Mouse (Mus musculus): ENCODE measurements around the gene Pmfbp1. TPM values are rescaled to one million over a fixed set of nuclear protein-coding genes. Genes with fewer than 3 reads are reported as not detected.

Gene Pmfbp1
- polyA plus RNA-seq, 1 experiment, result 0.02 TPM

DNA sequence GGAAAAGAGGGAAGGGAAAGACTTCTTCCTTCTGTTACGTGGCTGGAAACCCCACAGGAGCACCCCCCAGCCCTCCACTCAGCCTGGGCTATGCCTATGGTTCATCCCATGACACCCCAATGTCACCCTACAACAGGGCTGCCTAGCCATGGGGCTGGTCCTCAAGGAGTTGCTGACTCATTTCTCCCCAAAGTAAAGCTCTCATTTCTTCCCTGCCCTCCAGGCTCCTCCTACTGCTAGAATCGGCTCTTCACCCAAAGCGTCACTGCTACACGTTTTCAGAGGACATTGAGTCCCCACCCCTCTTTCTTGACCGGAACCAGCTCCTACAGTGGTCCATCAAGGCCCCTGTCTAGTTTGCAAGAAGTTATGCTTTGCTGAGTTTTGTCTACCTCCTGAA, 48.3 kb downstream of the Pmfbp1 start:
- DNase-seq, result no peak
- WGBS, result 67% methylated on average over 5 of the region's 5 CpGs
- TF ChIP-seq CTCF (IDR thresholded peaks at IDR 0.05; ENCODE audit: insufficient read depth, low read length) (no peak), POLR2A (IDR thresholded peaks at IDR 0.05; ENCODE audit: borderline replicate concordance, extremely low read depth, low read depth, low read length) (no peak)

DNA sequence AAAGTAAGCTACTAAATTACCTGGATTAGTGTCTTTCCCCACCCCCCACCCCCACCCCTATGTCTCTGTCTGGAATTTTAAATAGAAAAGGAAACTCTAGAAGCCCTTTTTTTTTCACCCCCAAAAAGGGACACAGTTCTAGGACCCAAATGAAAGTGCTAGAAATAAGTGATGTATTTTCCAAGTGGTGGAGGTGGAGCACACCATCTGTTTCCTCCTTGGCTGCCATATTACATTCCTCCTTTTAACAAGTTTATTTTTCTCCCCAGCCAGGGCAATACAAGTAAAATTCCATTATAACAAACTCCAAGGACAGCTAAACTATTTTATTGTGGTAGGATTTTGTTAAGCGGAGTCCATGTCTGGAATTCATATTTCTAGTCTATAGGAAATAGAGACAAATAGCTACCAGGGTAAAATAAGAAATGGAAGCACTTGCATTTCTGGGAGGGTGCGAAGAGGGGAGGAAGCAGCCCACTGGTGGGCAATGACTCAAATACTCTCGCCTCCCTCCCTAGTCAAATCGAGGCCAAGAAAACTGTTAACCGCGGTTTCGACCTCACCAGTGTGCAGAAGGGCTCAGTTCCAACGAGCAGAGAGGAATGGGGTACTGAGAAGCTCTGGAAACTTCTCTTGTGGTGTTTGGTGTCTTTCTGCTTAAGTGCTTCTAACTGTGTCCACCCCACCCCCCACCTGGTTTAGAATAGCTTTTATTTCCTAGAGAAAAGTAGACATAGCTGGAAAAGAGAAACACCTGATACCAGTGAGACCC, 49.1 kb downstream of the Pmfbp1 start:
- WGBS, result 67% methylated on average over 8 of the region's 8 CpGs
- Histone ChIP-seq H3K4me1 (ENCODE audit: control insufficient read depth, insufficient read depth, low read length) (no peaks in the 10 kb centered on the region), H3K4me3 (replicated peaks; ENCODE audit: extremely low read depth, low read depth, low read length) (no peak overlapping the region)
- no peak for DNase-seq
- TF ChIP-seq POLR2A (IDR thresholded peaks at IDR 0.05; ENCODE audit: borderline replicate concordance, extremely low read depth, low read depth, low read length) (no peak), CTCF (IDR thresholded peaks at IDR 0.05; ENCODE audit: insufficient read depth, low read length) (no peak)

More for the DNA sequence above, 48.3 kb downstream of the Pmfbp1 start:
- H3K4me1 ChIP-seq (ENCODE audit: control insufficient read depth, insufficient read depth, low read length), result no peaks in the 10 kb centered on the region
- H3K4me3 ChIP-seq (replicated peaks; ENCODE audit: extremely low read depth, low read depth, low read length), result no peak overlapping the region

DNA sequence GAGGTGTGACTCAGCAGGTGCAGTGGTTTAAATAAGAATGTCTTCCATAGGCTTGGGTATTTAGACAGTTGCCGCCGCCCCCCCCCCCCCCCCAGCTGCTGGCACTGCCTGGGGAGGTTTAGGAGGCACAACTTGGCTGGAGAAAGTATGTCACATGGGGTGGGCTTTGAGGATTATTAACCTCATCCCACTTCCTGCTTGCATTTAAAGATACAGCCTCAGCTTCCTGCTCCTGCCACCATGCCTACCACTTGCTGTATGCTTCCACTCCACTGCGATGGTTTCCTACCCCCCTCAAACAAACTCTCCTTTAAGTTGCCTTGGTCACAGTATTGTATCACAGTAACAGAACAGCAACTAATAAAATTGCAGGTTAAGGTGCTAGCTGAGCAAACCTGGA, 50.2 kb downstream of the Pmfbp1 start:
- Histone ChIP-seq H3K4me1 (ENCODE audit: control insufficient read depth, insufficient read depth, low read length) (no peaks in the 10 kb centered on the region), H3K4me3 (replicated peaks; ENCODE audit: extremely low read depth, low read depth, low read length) (no peak overlapping the region)
- WGBS, result 45% methylated on average over 3 of the region's 3 CpGs
- TF ChIP-seq POLR2A (IDR thresholded peaks at IDR 0.05; ENCODE audit: borderline replicate concordance, extremely low read depth, low read depth, low read length) (no peak), CTCF (IDR thresholded peaks at IDR 0.05; ENCODE audit: insufficient read depth, low read length) (no peak)
- no peak for DNase-seq

DNA sequence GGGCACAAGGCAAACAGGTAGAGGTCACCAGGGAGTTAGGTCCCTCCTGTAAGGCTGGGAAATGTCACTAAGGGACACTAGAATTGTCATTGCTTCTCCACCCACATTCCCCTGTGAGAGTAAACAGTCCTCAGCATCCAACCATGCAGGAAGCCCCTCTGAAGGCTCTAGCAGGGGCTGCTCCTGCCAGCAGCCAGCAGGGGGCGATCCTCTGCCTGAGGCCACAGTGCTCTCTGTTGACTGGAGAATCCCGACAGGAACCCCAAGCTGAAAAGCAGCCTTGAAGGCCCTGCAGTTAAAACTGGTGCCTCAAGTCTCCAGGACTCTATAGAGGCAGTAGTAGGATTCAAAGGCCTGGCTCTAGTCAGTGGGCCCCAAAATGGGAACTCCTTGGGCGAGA, 57.8 kb downstream of the Pmfbp1 start:
- WGBS, result 51% methylated on average over 3 of the region's 3 CpGs
- no peak for TF ChIP-seq POLR2A (IDR thresholded peaks at IDR 0.05; ENCODE audit: borderline replicate concordance, extremely low read depth, low read depth, low read length)
- TF ChIP-seq CTCF (IDR thresholded peaks at IDR 0.05; ENCODE audit: insufficient read depth, low read length), result peak; percentile 48; the same call in 1 of the 2 replicates
- Histone ChIP-seq H3K4me1 (ENCODE audit: control insufficient read depth, insufficient read depth, low read length) (no peaks in the 10 kb centered on the region), H3K4me3 (replicated peaks; ENCODE audit: extremely low read depth, low read depth, low read length) (no peak overlapping the region)
- no peak for DNase-seq

DNA sequence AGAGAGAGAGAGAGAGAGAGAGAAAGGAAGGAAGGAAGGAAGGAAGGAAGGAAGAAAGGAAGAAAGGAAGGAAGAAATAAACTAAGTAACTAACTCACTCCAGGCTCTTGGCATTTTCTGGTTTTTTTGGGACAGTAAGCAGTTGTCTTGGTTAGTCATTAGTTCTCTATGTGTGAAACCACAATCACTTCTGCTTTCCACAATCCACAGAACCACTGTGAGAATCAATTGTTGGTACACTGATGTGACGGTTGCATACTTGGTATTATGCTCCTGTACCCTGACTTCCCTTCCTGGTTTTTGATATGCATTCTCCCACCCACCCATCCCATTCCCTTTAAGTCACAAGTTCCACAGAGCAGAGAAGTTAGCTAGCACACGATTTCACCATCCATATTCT, 70.1 kb downstream of the Pmfbp1 start:
- TF ChIP-seq POLR2A (IDR thresholded peaks at IDR 0.05; ENCODE audit: borderline replicate concordance, extremely low read depth, low read depth, low read length) (no peak), CTCF (IDR thresholded peaks at IDR 0.05; ENCODE audit: insufficient read depth, low read length) (no peak)
- 65% methylated on average over 2 of the region's 2 CpGs for WGBS
- H3K4me1 ChIP-seq (ENCODE audit: control insufficient read depth, insufficient read depth, low read length), result no peaks in the 10 kb centered on the region; the same call in 1 of the 2 replicates
- no peak overlapping the region for H3K4me3 ChIP-seq (replicated peaks; ENCODE audit: extremely low read depth, low read depth, low read length)
- DNase-seq, result no peak

DNA sequence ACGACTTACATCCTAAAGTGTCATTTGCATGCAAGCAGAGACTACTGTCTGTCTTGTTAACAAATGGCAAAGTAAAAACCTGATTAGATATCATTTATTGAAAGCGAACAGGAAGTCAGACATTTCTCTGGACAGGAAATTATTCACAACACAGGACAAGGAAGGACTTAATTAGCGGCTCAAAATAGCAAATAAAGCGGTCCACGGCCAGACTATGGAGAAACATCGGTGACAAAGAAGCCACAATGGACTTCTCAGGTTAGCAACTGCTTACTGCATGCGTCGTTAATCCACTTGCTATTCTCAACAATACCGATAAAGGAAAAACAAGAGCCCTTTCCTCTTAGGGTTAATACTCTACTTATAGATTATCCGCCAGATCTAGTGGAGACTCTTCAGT, 70.9 kb downstream of the Pmfbp1 start:
- H3K4me3 ChIP-seq (replicated peaks; ENCODE audit: extremely low read depth, low read depth, low read length), result peak overlapping the region; percentile 91
- no peak for DNase-seq
- H3K4me1 ChIP-seq (ENCODE audit: control insufficient read depth, insufficient read depth, low read length), result no peaks in the 10 kb centered on the region; the same call in 1 of the 2 replicates
- 3% methylated on average over 10 of the region's 10 CpGs for WGBS
- no peak for TF ChIP-seq POLR2A (IDR thresholded peaks at IDR 0.05; ENCODE audit: borderline replicate concordance, extremely low read depth, low read depth, low read length)
- no peak for TF ChIP-seq CTCF (IDR thresholded peaks at IDR 0.05; ENCODE audit: insufficient read depth, low read length)

DNA sequence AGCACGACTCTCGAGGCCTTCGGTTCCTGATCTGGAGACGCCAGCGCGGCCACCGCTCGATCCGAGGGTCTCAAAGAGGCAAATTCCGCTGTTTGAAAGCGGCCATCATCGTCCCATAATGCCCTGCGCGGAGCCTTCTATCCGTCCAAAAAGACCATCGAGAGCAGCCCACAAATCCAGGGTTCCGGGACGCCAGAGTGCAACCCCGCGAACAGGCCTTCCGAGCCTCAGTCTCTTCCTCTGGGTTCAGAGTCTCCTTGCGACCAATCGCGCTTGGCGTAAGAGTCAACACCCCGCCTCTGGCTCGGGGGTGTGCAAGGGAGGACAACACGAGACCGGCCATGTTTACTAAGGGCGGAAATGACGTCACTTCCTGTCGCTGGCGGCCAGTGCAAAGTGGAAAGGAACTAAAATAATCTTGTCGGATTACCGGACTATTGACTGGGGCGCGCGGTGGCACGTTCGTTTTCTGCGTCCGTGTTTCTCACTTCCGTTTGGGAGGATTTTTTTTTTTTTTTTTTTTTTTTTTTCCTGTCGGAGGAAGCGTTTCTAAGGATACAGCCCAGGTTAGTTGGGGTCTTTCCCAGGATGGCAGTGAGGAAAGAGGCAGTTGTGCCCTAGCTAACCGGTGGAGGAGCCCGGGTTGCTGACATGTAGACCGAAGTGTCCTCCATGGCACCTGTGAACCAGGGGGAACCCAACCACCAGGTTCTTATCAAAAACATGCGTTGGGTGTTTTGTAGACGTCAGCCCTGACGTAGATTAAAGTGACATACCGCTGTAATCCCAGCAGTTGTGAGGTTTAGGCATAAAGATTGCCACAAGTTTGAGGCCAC, 71.9 kb downstream of the Pmfbp1 start, which contains the start of the genes Dhx38 and Txnl4b:
TSS of gene Dhx38 (minus strand) at position 364 of the 836 bp plus-strand sequence.
TSS of gene Txnl4b (plus strand) at position 395 of the 836 bp plus-strand sequence.
- H3K4me3 ChIP-seq (replicated peaks; ENCODE audit: extremely low read depth, low read depth, low read length), result peak within 1 kb of the TSS; percentile 91
- WGBS, result under 1% methylated on average over 52 of the region's 52 CpGs
- H3K4me1 ChIP-seq (ENCODE audit: control insufficient read depth, insufficient read depth, low read length), result no peaks in the 10 kb centered on the region; the same call in 1 of the 2 replicates
- peak; percentile 99 for DNase-seq
- TF ChIP-seq POLR2A (IDR thresholded peaks at IDR 0.05; ENCODE audit: borderline replicate concordance, extremely low read depth, low read depth, low read length), result peak; percentile 56; the same call in 1 of the 2 replicates
- no peak for TF ChIP-seq CTCF (IDR thresholded peaks at IDR 0.05; ENCODE audit: insufficient read depth, low read length)

DNA sequence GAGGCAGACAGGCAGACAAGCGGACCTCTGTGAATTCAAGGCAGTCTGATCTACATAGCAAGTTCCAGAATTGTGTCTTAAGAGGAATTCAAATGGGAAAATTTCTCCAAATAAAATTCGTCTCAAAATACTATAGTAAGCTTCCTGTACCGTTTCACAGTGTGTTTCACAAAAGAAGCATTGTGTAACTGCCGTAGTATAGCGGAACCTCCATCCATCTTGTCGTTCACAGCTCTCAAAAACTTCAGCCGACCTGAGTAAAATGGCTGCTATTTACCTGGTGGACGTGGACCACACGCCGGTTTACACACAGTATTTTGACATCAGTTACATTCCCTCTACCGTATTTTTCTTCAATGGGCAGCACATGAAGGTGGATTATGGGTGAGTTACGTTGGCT, 77.3 kb downstream of the Pmfbp1 start:
- no peak for DNase-seq
- 81% methylated on average over 12 of the region's 12 CpGs for WGBS
- H3K4me3 ChIP-seq (replicated peaks; ENCODE audit: extremely low read depth, low read depth, low read length), result no peak overlapping the region
- no peak for TF ChIP-seq CTCF (IDR thresholded peaks at IDR 0.05; ENCODE audit: insufficient read depth, low read length)
- TF ChIP-seq POLR2A (IDR thresholded peaks at IDR 0.05; ENCODE audit: borderline replicate concordance, extremely low read depth, low read depth, low read length), result no peak
- H3K4me1 ChIP-seq (ENCODE audit: control insufficient read depth, insufficient read depth, low read length), result no peaks in the 10 kb centered on the region

DNA sequence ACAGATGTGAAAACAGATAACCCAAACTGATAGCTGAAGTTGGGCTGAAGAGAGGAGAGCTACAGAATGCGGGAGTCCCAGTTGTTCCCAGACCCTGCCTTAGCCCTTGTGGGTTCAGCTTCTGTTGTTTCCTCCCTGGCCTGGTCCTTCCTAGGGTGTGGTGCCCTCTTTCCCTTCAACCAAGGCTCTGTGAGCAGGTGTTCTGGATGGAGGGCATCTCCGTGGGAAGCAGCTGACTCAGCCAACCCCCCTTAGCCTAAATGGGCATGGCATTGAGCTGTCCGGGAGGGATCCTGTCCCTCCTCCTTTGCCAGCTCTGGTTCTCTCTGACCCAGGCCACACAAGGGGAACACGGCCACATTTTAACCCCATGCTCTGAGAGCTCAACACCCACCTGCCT, 82.5 kb downstream of the Pmfbp1 start:
- Histone ChIP-seq H3K4me3 (replicated peaks; ENCODE audit: extremely low read depth, low read depth, low read length) (peak overlapping the region; percentile 33), H3K4me1 (ENCODE audit: control insufficient read depth, insufficient read depth, low read length) (no peaks in the 10 kb centered on the region)
- TF ChIP-seq POLR2A (IDR thresholded peaks at IDR 0.05; ENCODE audit: borderline replicate concordance, extremely low read depth, low read depth, low read length) (no peak), CTCF (IDR thresholded peaks at IDR 0.05; ENCODE audit: insufficient read depth, low read length) (no peak)
- no peak for DNase-seq
- WGBS, result 57% methylated on average over 4 of the region's 4 CpGs

Measured in lung, adult 2 months (tissue).